7 mouse cellular contexts compared by ENCODE assay signal in the genomic region with DNA sequence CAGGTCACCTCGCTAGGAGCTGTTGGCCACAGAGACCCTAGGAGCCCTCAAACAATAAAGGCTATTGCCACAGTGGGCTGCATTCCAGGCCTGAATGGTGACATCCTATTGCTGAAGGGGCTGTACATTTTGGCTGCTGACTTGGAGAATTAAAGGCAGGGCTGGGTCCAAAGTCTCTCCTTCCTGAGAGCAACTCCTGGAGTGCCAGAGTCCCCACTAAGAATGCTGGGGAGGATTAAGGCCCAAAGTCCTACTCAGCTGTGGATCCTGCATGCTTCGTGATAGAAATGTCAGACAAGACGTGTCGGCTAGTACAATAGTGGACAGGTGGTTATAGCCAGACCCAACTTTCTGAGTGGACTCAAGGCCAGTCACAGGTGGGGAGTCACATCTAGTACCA. TPM values are rescaled to one million over a fixed set of nuclear protein-coding genes. Genes with fewer than 3 reads are reported as not detected.
DNase-seq lines count a peak whose midpoint lies in the region; ATAC-seq and TF ChIP-seq lines count a peak whose summit lies in the region.
"Not testable (repeated sequence)": the region's sequence is repeated elsewhere in the genome, so short reads cannot be mapped to it uniquely, and the experiment has no call there.
"Had no signal": no experiment of that assay in that cellular context is flagged by ENCODE, and none has a peak within 500 bp of the region (broad histone marks: within the 10 kb centered on the region; RNA-seq: fewer than 3 reads in every experiment).

No protein-coding gene starts in this region.

- WGBS in intestine, embryonic 15.5 days = 77% methylated on average over 3 of the region's 4 CpGs
- 58% methylated on average over 3 of the region's 4 CpGs for WGBS in intestine, postnatal 0 days
- WGBS in kidney, adult 2 months = 62% methylated on average over 3 of the region's 4 CpGs

- not testable (repeated sequence) for H3K4me2 ChIP-seq in intestine, embryonic 15.5 days (replicated peaks); intestine, postnatal 0 days (replicated peaks; ENCODE audit: low read depth)

- not testable (repeated sequence) for H3K9me3 ChIP-seq in intestine, embryonic 15.5 days; intestine, postnatal 0 days (ENCODE audit: control insufficient read depth)

- not testable (repeated sequence) for H3K36me3 ChIP-seq in intestine, embryonic 15.5 days; intestine, postnatal 0 days (ENCODE audit: control insufficient read depth, insufficient read depth); kidney, adult 2 months (ENCODE audit: control insufficient read depth, insufficient read depth, low read length)

- peak; percentile 72 for ATAC-seq in intestine, embryonic 15.5 days
- peak; percentile 74 for ATAC-seq in intestine, postnatal 0 days

- DNase-seq in kidney, adult 2 months = peak; percentile 60
- peak; percentile 61 for DNase-seq in kidney, adult 9 months
- peak; percentile 40 to 68 for DNase-seq in kidney, postnatal 25 days

- not testable (repeated sequence) for H3K4me3 ChIP-seq in intestine, embryonic 15.5 days (replicated peaks); intestine, postnatal 0 days (ENCODE audit: low read depth, low read length); kidney, adult 2 months (ENCODE audit: insufficient read depth, low read depth, low read length)

- H3K27ac ChIP-seq in intestine, embryonic 15.5 days; intestine, postnatal 0 days (ENCODE audit: low read depth, low read length); kidney, adult 2 months (ENCODE audit: insufficient read depth, low read depth, low read length): not testable (repeated sequence)

- H3K27me3 ChIP-seq in intestine, embryonic 15.5 days (replicated peaks); intestine, postnatal 0 days (replicated peaks; ENCODE audit: control insufficient read depth, insufficient read depth, low read length); kidney, adult 2 months (replicated peaks; ENCODE audit: control insufficient read depth, insufficient read depth, low read length): not testable (repeated sequence)

- TF ChIP-seq CTCF in intestine, postnatal 0 days (IDR thresholded peaks at IDR 0.05; ENCODE audit: low read depth); kidney, adult 2 months (conservative IDR thresholded peaks at IDR 0.05; ENCODE audit: insufficient read depth, insufficient read length, low read depth, low read length): not testable (repeated sequence)

- not testable (repeated sequence) for H3K9ac ChIP-seq in intestine, embryonic 15.5 days; intestine, postnatal 0 days (ENCODE audit: low read depth, low read length)

- TF ChIP-seq POLR2A in kidney, adult 2 months (IDR thresholded peaks at IDR 0.05; ENCODE audit: low read depth, low read length) = not testable (repeated sequence)

- H3K4me1 ChIP-seq in intestine, embryonic 15.5 days (replicated peaks); intestine, postnatal 0 days (replicated peaks; ENCODE audit: control insufficient read depth, insufficient read depth, low read length); kidney, adult 2 months (ENCODE audit: control insufficient read depth, insufficient read depth, low read length): not testable (repeated sequence)

RNA-seq across cellular contexts. Expression of a gene that starts 16.8 kb away (rescaled TPM):
- 7.1 and 7.6 TPM in 2 replicates for polyA plus RNA-seq in intestine, embryonic 15.5 days (2015; fragmentation: Nextera tagmentation; extraction: Ambion mirVana)
- polyA plus RNA-seq in intestine, postnatal 0 days (2015; fragmentation: Nextera tagmentation; extraction: Ambion mirVana) = 3.7 and 3.9 TPM in 2 replicates
- polyA plus RNA-seq in kidney, adult 2 months (2012; rRNA removed) = 11.1 and 15.3 TPM in 2 replicates

RNA-seq across cellular contexts. Expression of a gene that starts 47.6 kb away (rescaled TPM):
- 7.4 and 7.9 TPM in 2 replicates for polyA plus RNA-seq in intestine, embryonic 15.5 days (2015; fragmentation: Nextera tagmentation; extraction: Ambion mirVana)
- 20.7 and 21.9 TPM in 2 replicates for polyA plus RNA-seq in intestine, postnatal 0 days (2015; fragmentation: Nextera tagmentation; extraction: Ambion mirVana)
- 15.4 and 17.6 TPM in 2 replicates for polyA plus RNA-seq in kidney, adult 2 months (2012; rRNA removed)
- polyA plus RNA-seq: G1E, Patski had no signal

RNA-seq across cellular contexts. Expression of a gene that starts 56.8 kb away (rescaled TPM):
- polyA plus RNA-seq in intestine, embryonic 15.5 days (2015; fragmentation: Nextera tagmentation; extraction: Ambion mirVana) = 13.1 and 19.4 TPM in 2 replicates
- polyA plus RNA-seq in intestine, postnatal 0 days (2015; fragmentation: Nextera tagmentation; extraction: Ambion mirVana) = 13.5 and 14.4 TPM in 2 replicates
- polyA plus RNA-seq in kidney, adult 2 months (2012; rRNA removed) = 23.1 and 25.7 TPM in 2 replicates
